Mouse (Mus musculus) ES-Bruce4 (cell line): ENCODE results near the gene Sik3. TPM values are rescaled to one million over a fixed set of nuclear protein-coding genes. Genes with fewer than 3 reads are reported as not detected.

Experiments
- H3K27ac ChIP-seq: 2 replicates; pipeline ENCODE4 v1.5.1; 2012; ENCODE audit warnings: low read length, inconsistent platforms; ENCODE audit not compliant: insufficient read depth
- H3K27me3 ChIP-seq: 2 replicates; pipeline ENCODE4 v1.6.1; 2012; ENCODE audit warnings: mild to moderate bottlenecking, low read length, inconsistent platforms; ENCODE audit not compliant: control insufficient read depth, poor library complexity, insufficient read depth, severe bottlenecking
- H3K36me3 ChIP-seq: 2 replicates; pipeline ENCODE4 v1.6.1; 2012; ENCODE audit warnings: inconsistent platforms, mild to moderate bottlenecking, low read length, moderate library complexity; ENCODE audit not compliant: control insufficient read depth, poor library complexity, insufficient read depth, severe bottlenecking
- H3K4me1 ChIP-seq: one replicate; pipeline ENCODE4 v1.8.1; 2011; ENCODE audit warnings: low read length; ENCODE audit not compliant: control insufficient read depth, insufficient read depth
- H3K4me3 ChIP-seq: 2 replicates; pipeline ENCODE4 v1.5.1; 2011; ENCODE audit warnings: low read depth, mild to moderate bottlenecking, low read length
- H3K9ac ChIP-seq: 2 replicates; pipeline ENCODE4 v1.6.1; 2012; ENCODE audit warnings: low read depth, mild to moderate bottlenecking, inconsistent platforms; ENCODE audit not compliant: poor library complexity, severe bottlenecking
- H3K9me3 ChIP-seq: replicated peaks from 2 replicates; pipeline ENCODE4 v1.6.1; 2012; ENCODE audit warnings: mild to moderate bottlenecking, low read length, inconsistent platforms; ENCODE audit not compliant: control insufficient read depth, poor library complexity, insufficient read depth, severe bottlenecking
- CTCF ChIP-seq: IDR thresholded peaks from one replicate; pipeline ENCODE4 v1.8.1; 2011; ENCODE audit warnings: low read depth, low read length
- EP300 ChIP-seq: IDR thresholded peaks from 2 replicates; pipeline ENCODE4 v1.6.1; 2011; ENCODE audit warnings: low read depth, low read length; ENCODE audit not compliant: insufficient read depth
- POLR2A ChIP-seq: IDR thresholded peaks from one replicate; pipeline ENCODE4 v1.8.1; 2011; ENCODE audit warnings: low read length; ENCODE audit not compliant: insufficient read depth
- polyA plus RNA-seq: library from polyadenylated mRNA; stranded (reverse); fragments of >200 nt; gene quantifications from 2 replicates; pipeline ENCODE4 v1.2.4, GENCODE M21; 2011; ENCODE audit warnings: low read depth; ENCODE audit not compliant: missing spikeins, insufficient read depth, insufficient read length

Gene Sik3
- polyA plus RNA-seq, 1 experiment: 23.2 TPM

DNA sequence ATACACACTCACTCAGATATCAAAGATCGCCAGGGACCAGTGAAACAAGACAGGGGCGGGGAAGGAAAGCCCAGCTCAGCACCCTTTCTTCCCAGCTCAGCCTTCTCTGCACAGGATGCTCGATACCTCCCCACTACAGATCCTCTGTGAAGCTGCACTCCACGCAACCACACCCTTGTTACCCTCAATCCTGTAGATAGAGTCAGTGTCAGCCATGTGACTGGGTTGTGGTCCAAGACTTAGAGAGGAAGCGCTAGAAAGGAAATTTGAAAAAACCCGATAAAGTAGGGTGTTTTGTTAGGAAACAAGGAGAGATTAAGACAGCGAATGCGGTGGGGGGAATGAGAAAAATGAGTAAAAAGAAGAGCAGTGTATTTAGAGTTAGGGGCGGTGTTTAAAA, 259.4 kb downstream of the Sik3 start:
- Histone ChIP-seq H3K9ac (peak overlapping the region; percentile 74), H3K9me3 (no peaks in the 10 kb centered on the region), H3K27ac (no peak overlapping the region), H3K27me3 (no peaks in the 10 kb centered on the region), H3K4me1 (no peaks in the 10 kb centered on the region), H3K4me3 (no peak overlapping the region), H3K36me3 (peaks cover 23% of the 10 kb centered on the region)
- TF ChIP-seq EP300 (no peak), CTCF (no peak), POLR2A (no peak)

DNA sequence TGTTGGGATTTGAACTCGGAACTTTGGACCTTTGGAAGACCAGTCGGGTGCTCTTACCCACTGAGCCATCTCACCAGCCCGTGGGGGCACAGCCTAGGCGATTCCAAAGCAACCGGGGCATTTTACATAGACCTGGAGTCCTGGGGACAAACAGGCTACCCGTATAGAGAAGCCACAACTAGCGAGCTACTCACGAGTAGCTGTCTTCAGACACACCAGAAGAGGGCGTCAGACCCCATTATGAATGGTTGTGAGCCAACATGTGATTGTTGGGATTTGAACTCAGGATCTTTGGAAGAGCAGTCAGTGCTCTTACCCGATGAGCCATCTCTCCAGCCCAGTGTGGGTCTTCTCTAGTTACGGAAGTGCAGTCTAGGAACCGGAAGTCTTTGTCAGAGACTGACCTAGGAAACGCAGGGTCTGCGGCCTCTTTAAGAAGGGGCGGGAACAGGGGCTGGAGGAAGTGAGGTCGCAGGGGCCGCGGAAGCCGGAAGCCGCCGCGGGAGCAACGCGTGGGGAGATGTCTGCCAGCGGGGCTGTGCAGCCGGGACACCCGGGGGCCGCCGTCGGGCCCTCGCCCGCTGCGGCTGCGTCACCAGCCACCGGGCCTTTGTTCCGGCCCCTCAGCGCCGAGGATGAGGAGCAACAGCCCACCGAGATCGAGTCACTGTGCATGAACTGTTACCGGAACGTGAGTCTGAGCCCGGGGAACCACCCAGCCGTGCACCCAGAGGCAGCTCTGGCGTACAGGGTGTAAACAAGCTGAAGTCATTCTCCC, 260.2 kb downstream of the Sik3 start, which contains the start of gene Zpr1:
TSS of gene Zpr1 (plus strand) at position 388 of the 778 bp plus-strand sequence.
- TF ChIP-seq CTCF (no peak), EP300 (no peak), POLR2A (no peak)
- H3K4me1 ChIP-seq: no peaks in the 10 kb centered on the region
- H3K4me3 ChIP-seq: peak within 1 kb of the TSS; percentile 88
- H3K27me3 ChIP-seq: no peaks in the 10 kb centered on the region
- no peak within 1 kb of the TSS for H3K27ac ChIP-seq
- peak within 1 kb of the TSS; percentile 74 for H3K9ac ChIP-seq
- H3K9me3 ChIP-seq: no peaks in the 10 kb centered on the region
- H3K36me3 ChIP-seq: peaks cover 31% of the 10 kb centered on the region

Other genes with a start within 250 kb of the Sik3 start
- 32.5 and 33.4 TPM in 2 replicates for gene Cep164, start 184.1 kb upstream of the Sik3 start, polyA plus RNA-seq
- gene Bace1, start 174.2 kb upstream of the Sik3 start, polyA plus RNA-seq: 14.3 and 18.8 TPM in 2 replicates
- gene Pcsk7, start 106.3 kb upstream of the Sik3 start, polyA plus RNA-seq: 9.2 and 9.8 TPM in 2 replicates
- 40.5 and 43.0 TPM in 2 replicates for gene Rnf214, start 105.9 kb upstream of the Sik3 start, polyA plus RNA-seq
- gene Tagln, start 76.8 kb upstream of the Sik3 start, polyA plus RNA-seq: 222 and 250 TPM in 2 replicates
- 89.9 and 93.6 TPM in 2 replicates for gene Sidt2, start 57.6 kb upstream of the Sik3 start, polyA plus RNA-seq
- 76.6 and 77.0 TPM in 2 replicates for gene Pafah1b2, start 130 bp upstream of the Sik3 start, polyA plus RNA-seq
- not detected in 2 replicates for gene Apoa1, start 215.8 kb downstream of the Sik3 start, polyA plus RNA-seq
- gene Apoc3, start 222.8 kb downstream of the Sik3 start, polyA plus RNA-seq: not detected in 2 replicates
- gene Apoa4, start 227.9 kb downstream of the Sik3 start, polyA plus RNA-seq: not detected in 2 replicates